Mouse (Mus musculus): Measurements from ENCODE around the gene Scarb2. TPM values are rescaled to one million over a fixed set of nuclear protein-coding genes. Genes with fewer than 3 reads are reported as not detected.

The Scarb2 gene
- polyA plus RNA-seq, 1 experiment from 2014 or later = 9.0 TPM

DNA sequence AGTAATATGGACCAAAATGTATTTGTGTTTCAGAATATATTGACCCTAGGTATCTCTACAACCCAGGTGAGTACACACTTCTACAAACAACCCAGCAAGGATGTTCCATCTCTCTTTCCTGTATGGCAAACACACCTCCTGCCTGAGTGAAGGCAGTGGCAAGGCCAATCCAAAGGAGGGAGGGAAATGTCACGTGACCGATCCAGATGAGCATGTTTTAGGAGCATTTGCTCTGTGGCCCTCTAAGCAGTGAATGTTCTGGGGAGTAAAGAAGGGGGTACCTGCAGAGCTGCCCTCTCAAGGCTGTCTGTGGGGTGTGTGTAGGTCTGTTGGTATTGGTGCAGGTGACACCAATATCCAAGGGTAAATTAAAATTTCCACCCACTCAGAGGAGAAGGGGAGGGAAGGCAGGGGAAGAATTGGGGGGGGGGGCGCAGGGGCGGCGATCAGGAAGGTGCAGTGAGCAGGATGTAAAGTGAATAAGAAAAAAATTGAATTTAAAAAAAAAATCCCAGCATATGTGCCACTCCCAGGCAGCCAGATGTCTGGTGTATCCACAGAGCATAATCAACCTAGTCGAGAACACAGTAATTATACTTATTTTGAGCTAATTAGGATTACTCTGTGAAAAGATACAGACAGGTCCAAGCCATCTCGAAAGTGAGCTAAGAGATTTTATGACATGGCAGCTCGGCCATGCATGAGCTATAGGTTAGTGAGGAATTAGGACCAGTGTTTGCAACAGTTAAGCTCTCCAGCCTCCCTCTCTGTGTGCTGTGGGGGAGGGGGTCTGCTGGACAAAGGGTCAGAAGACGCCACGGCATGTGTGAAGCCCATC lies 102.9 kb downstream of the Scarb2 start:
- Histone ChIP-seq H3K9ac (replicated peaks) (no peak overlapping the region), H3K27me3 (no peaks in the 10 kb centered on the region), H3K4me3 (replicated peaks) (no peak overlapping the region), H3K36me3 (no peaks in the 10 kb centered on the region), H3K9me3 (no peaks in the 10 kb centered on the region), H3K4me2 (peak overlapping the region; percentile 13), H3K27ac (no peak overlapping the region; the same call in 1 of the 2 replicates), H3K4me1 (replicated peaks) (peaks cover 13% of the 10 kb centered on the region)
- ATAC-seq (ENCODE audit: insufficient number of reproducible peaks, insufficient read depth, low FRiP score, low TSS enrichment, low read depth) = peak; percentile 82; the same call in 1 of the 2 replicates
- WGBS = 30% methylated on average over 8 of the region's 10 CpGs

DNA sequence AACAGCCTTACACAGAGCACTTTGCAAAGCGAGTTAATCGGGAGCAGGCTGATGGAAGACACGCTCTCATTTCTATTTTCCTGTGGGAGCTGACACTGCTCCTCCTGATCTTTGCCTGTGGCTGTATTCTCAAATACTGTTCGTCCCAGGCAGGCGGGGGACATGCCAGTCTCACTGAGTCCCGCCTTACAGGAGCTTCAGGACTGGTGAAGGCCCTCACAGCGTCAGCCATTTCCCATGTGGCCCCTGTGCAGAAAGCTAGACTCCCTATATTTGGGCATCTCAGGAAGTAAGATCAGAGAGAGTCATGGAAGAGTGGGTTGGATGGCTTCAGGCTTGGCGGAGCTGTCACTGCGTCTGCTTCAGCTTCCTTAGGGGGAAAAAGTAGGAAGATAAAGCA lies 103.8 kb downstream of the Scarb2 start:
- Histone ChIP-seq H3K27me3 (no peaks in the 10 kb centered on the region), H3K4me3 (replicated peaks) (no peak overlapping the region), H3K27ac (no peak overlapping the region), H3K4me2 (no peak overlapping the region), H3K4me1 (replicated peaks) (peaks cover 13% of the 10 kb centered on the region), H3K9ac (replicated peaks) (no peak overlapping the region), H3K9me3 (no peaks in the 10 kb centered on the region), H3K36me3 (no peaks in the 10 kb centered on the region)
- WGBS = 75% methylated on average over 9 of the region's 9 CpGs
- no peak for ATAC-seq (ENCODE audit: insufficient number of reproducible peaks, insufficient read depth, low FRiP score, low TSS enrichment, low read depth)

- peak; percentile 84 for ATAC-seq (ENCODE audit: insufficient number of reproducible peaks, insufficient read depth, low FRiP score, low TSS enrichment, low read depth)
- WGBS = 21% methylated on average over 5 of the region's 5 CpGs
- Histone ChIP-seq H3K9me3 (no peaks in the 10 kb centered on the region), H3K27ac (no peak overlapping the region), H3K27me3 (peaks cover 10% of the 10 kb centered on the region), H3K4me1 (replicated peaks) (no peaks in the 10 kb centered on the region), H3K36me3 (no peaks in the 10 kb centered on the region), H3K9ac (replicated peaks) (no peak overlapping the region), H3K4me2 (no peak overlapping the region), H3K4me3 (replicated peaks) (no peak overlapping the region)
Observed at GRCm38 (mm10) chr5:92398153-92398552, 108.5 kb downstream of the Scarb2 start.

GRCm38 (mm10) chr5:92396476-92396875 lies 110.2 kb downstream of the Scarb2 start:
- Histone ChIP-seq H3K36me3 (no peaks in the 10 kb centered on the region), H3K4me3 (replicated peaks) (no peak overlapping the region), H3K27me3 (peaks cover 26% of the 10 kb centered on the region), H3K9me3 (no peaks in the 10 kb centered on the region), H3K4me1 (replicated peaks) (no peaks in the 10 kb centered on the region), H3K9ac (replicated peaks) (no peak overlapping the region), H3K27ac (no peak overlapping the region), H3K4me2 (no peak overlapping the region)
- 86% methylated on average over 6 of the region's 6 CpGs for WGBS
- 0 out of 2 replicates have a peak, but pooled peaks have one; percentile 12 for ATAC-seq (ENCODE audit: insufficient number of reproducible peaks, insufficient read depth, low FRiP score, low TSS enrichment, low read depth)

DNA sequence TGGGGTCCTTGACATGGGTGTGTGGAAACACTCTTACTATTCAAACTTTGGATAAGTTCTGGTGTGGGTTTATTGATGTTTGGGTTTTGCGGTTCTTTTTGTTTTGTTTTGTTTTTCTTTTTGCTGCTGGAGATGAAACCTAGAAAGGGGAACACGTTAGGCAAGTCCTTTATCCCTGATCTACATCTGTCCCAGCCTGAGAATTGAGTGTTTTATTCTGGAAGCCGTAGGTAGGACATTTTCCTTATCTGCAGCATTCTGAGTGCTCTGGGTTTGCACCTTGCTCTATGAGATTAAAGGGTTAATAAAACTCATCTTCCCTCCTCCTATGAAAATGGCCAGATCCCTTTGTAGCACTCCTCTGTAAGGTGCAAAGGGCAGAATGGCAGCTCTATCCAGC lies 110.9 kb downstream of the Scarb2 start:
- no peaks in the 10 kb centered on the region for H3K36me3 ChIP-seq
- H3K9ac ChIP-seq (replicated peaks) = no peak overlapping the region
- no peak overlapping the region for H3K4me2 ChIP-seq
- no peaks in the 10 kb centered on the region for H3K9me3 ChIP-seq
- peaks cover 34% of the 10 kb centered on the region for H3K27me3 ChIP-seq
- no peak overlapping the region for H3K4me3 ChIP-seq (replicated peaks)
- H3K27ac ChIP-seq = no peak overlapping the region
- no peak for ATAC-seq (ENCODE audit: insufficient number of reproducible peaks, insufficient read depth, low FRiP score, low TSS enrichment, low read depth)
- 81% methylated on average over 3 of the region's 3 CpGs for WGBS
- no peaks in the 10 kb centered on the region for H3K4me1 ChIP-seq (replicated peaks)

DNA sequence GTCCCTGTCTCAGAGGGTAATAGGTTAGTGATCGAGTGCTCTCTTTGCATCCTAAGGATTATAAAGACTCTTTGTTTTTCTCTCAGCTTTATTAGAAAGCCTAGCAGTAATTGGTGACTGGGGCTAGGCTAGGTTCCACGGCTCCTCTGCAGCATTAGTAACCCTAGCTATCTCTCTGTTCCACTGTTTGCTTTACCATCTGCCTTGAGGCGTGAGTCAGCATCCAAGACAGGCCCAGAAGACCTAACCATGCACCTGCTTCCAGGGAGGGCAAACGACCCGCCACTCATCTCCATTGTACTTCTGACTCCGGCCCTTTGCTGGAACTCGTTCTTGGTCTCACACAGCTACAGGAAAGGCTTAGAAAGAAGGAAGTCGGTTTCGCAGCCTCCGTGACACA lies 112.8 kb downstream of the Scarb2 start:
- Histone ChIP-seq H3K9ac (replicated peaks) (no peak overlapping the region), H3K27ac (no peak overlapping the region), H3K36me3 (no peaks in the 10 kb centered on the region), H3K9me3 (no peaks in the 10 kb centered on the region), H3K27me3 (peaks cover 39% of the 10 kb centered on the region), H3K4me1 (replicated peaks) (peaks cover 7% of the 10 kb centered on the region), H3K4me2 (no peak overlapping the region), H3K4me3 (replicated peaks) (no peak overlapping the region)
- 73% methylated on average over 10 of the region's 10 CpGs for WGBS
- no peak for ATAC-seq (ENCODE audit: insufficient number of reproducible peaks, insufficient read depth, low FRiP score, low TSS enrichment, low read depth)

DNA sequence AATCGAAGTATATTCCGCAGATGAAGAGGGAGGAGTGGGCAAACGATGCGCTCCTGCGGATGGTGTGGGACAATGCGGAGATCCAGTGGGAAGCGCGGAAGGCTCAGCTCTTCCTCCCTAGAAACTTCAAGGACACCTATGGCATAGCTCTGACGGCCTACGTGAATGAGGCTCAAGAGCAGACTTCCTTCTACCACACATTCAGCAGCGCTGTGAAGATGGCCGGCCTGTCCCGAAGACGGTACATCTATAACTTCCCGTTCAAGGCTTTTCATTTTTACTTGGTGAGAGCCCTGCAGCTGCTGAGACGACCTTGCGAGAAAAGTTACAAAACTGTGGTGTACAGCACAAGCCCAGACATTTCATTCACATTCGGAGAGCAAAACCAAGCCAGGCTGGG lies 114.1 kb downstream of the Scarb2 start:
- no peak for ATAC-seq (ENCODE audit: insufficient number of reproducible peaks, insufficient read depth, low FRiP score, low TSS enrichment, low read depth)
- WGBS = 41% methylated on average over 18 of the region's 18 CpGs
- peak overlapping the region; percentile 2 for H3K4me3 ChIP-seq (replicated peaks)
- peaks cover 10% of the 10 kb centered on the region for H3K4me1 ChIP-seq (replicated peaks)
- H3K27ac ChIP-seq = no peak overlapping the region
- H3K9ac ChIP-seq (replicated peaks) = no peak overlapping the region
- H3K36me3 ChIP-seq = no peaks in the 10 kb centered on the region
- H3K27me3 ChIP-seq = peaks cover 41% of the 10 kb centered on the region
- no peaks in the 10 kb centered on the region for H3K9me3 ChIP-seq
- H3K4me2 ChIP-seq = peak overlapping the region; percentile 42

Small RNA genes lying within 50 kb of the gene (microRNA-seq; reads per million reads assigned to microRNA genes)
- not detected for gene Mir6415

Other genes with a start within 250 kb of the Scarb2 start
- gene Naaa, start 228.7 kb downstream of the Scarb2 start, polyA plus RNA-seq (2016; fragmentation: Nextera tagmentation; extraction: Ambion mirVana) = 4.8 and 6.0 TPM in 2 replicates
- gene Sdad1, start 196.4 kb downstream of the Scarb2 start, polyA plus RNA-seq (2016; fragmentation: Nextera tagmentation; extraction: Ambion mirVana) = 45.6 and 46.5 TPM in 2 replicates
- gene Cxcl9, start 178.8 kb downstream of the Scarb2 start, polyA plus RNA-seq (2016; fragmentation: Nextera tagmentation; extraction: Ambion mirVana) = not detected in 2 replicates
- gene Art3, start 175.0 kb downstream of the Scarb2 start, polyA plus RNA-seq (2016; fragmentation: Nextera tagmentation; extraction: Ambion mirVana) = 4.3 and 4.5 TPM in 2 replicates
- 0.29 and 0.32 TPM in 2 replicates for gene Cxcl10, start 157.9 kb downstream of the Scarb2 start, polyA plus RNA-seq (2016; fragmentation: Nextera tagmentation; extraction: Ambion mirVana)
- 66.8 and 68.1 TPM in 2 replicates for gene Nup54, start 71.6 kb downstream of the Scarb2 start, polyA plus RNA-seq (2016; fragmentation: Nextera tagmentation; extraction: Ambion mirVana)
- 0.20 TPM in 1 of 2 replicates, not detected in the other for gene Fam47e, start 48.2 kb upstream of the Scarb2 start, polyA plus RNA-seq (2016; fragmentation: Nextera tagmentation; extraction: Ambion mirVana)
- gene Stbd1, start 96.2 kb upstream of the Scarb2 start, polyA plus RNA-seq (2016; fragmentation: Nextera tagmentation; extraction: Ambion mirVana) = 11.6 TPM in 2 replicates
- gene Ccdc158, start 168.4 kb upstream of the Scarb2 start, polyA plus RNA-seq (2016; fragmentation: Nextera tagmentation; extraction: Ambion mirVana) = 0.90 and 1.5 TPM in 2 replicates
- 5.9 and 6.6 TPM in 2 replicates for gene Shroom3, start 176.6 kb upstream of the Scarb2 start, polyA plus RNA-seq (2016; fragmentation: Nextera tagmentation; extraction: Ambion mirVana)